Mouse (Mus musculus) splenic B cell, adult 2 months (primary cell): ENCODE results near the gene Gm8764.
"Not testable (repeated sequence)": the region's sequence is repeated elsewhere in the genome, so short reads cannot be mapped to it uniquely, and the experiment has no call there.

Experiments used
- DNase-seq: peaks from one replicate; pipeline ENCODE4 v3.0.0-alpha.2; 2011; ENCODE audit warnings: low read depth, low spot score
- H3K27me3 ChIP-seq: 2 replicates; pipeline ENCODE4 v1.6.1; 2012; ENCODE audit warnings: mild to moderate bottlenecking, low read length, moderate library complexity, mixed read lengths; ENCODE audit not compliant: control insufficient read depth, poor library complexity, insufficient read depth, severe bottlenecking
- H3K36me3 ChIP-seq: 2 replicates; pipeline ENCODE4 v1.6.1; 2012; ENCODE audit warnings: mild to moderate bottlenecking, low read length, moderate library complexity, mixed read lengths; ENCODE audit not compliant: control insufficient read depth, poor library complexity, insufficient read depth, severe bottlenecking

Gm8764 gene

GRCm38 (mm10) chr10:104159706-104160105 is at the start of gene Gm8764:
Gene Gm8764 (plus strand): TSS chr10:104160006.
- H3K27me3 ChIP-seq, DNase-seq: not testable (repeated sequence)

GRCm38 (mm10) chr10:104110044-104110443 is 49.8 kb upstream of the Gm8764 start:
- Histone ChIP-seq H3K36me3 (no peaks in the 10 kb centered on the region), H3K27me3 (no peaks in the 10 kb centered on the region)
- no peak for DNase-seq

More at GRCm38 (mm10) chr10:104159706-104160105, at the start of gene Gm8764:
- H3K36me3 ChIP-seq: not testable (repeated sequence)

- DNase-seq: no peak
- Histone ChIP-seq H3K27me3 (no peaks in the 10 kb centered on the region), H3K36me3 (no peaks in the 10 kb centered on the region)
Measured at GRCm38 (mm10) chr10:104118312-104118711, 41.5 kb upstream of the Gm8764 start.

- H3K27me3 ChIP-seq, DNase-seq, H3K36me3 ChIP-seq: not testable (repeated sequence)
Measured at GRCm38 (mm10) chr10:104142687-104143086, 17.1 kb upstream of the Gm8764 start, which contains the start of gene Gm21293. Gene Gm21293 (plus strand): TSS chr10:104142987.

GRCm38 (mm10) chr10:104151197-104151596 is 8.6 kb upstream of the Gm8764 start, which contains the start of gene Gm6763:
Gene Gm6763 (plus strand): TSS chr10:104151497.
- not testable (repeated sequence) for H3K27me3 ChIP-seq, H3K36me3 ChIP-seq, DNase-seq

GRCm38 (mm10) chr10:104168215-104168614 is 8.4 kb downstream of the Gm8764 start, which contains the start of gene Gm21304:
Gene Gm21304 (plus strand): TSS chr10:104168515.
- H3K36me3 ChIP-seq, H3K27me3 ChIP-seq, DNase-seq: not testable (repeated sequence)

- not testable (repeated sequence) for H3K27me3 ChIP-seq, H3K36me3 ChIP-seq, DNase-seq
Measured at GRCm38 (mm10) chr10:104176724-104177123, 16.9 kb downstream of the Gm8764 start, which contains the start of gene Gm21312. Gene Gm21312 (plus strand): TSS chr10:104177024.

GRCm38 (mm10) chr10:104185233-104185632 is 25.4 kb downstream of the Gm8764 start, which contains the start of gene Gm20765:
Gene Gm20765 (plus strand): TSS chr10:104185533.
- not testable (repeated sequence) for H3K27me3 ChIP-seq, DNase-seq, H3K36me3 ChIP-seq

- H3K27me3 ChIP-seq, H3K36me3 ChIP-seq, DNase-seq: not testable (repeated sequence)
Measured at GRCm38 (mm10) chr10:104193742-104194141, 33.9 kb downstream of the Gm8764 start, which contains the start of gene Gm4340. Gene Gm4340 (plus strand): TSS chr10:104194042.

- no peak for DNase-seq
- Histone ChIP-seq H3K27me3 (no peaks in the 10 kb centered on the region), H3K36me3 (no peaks in the 10 kb centered on the region)
Measured at GRCm38 (mm10) chr10:104209655-104210054, 49.8 kb downstream of the Gm8764 start.

- H3K36me3 ChIP-seq: no peaks in the 10 kb centered on the region
- no peaks in the 10 kb centered on the region for H3K27me3 ChIP-seq
- DNase-seq: no peak
Measured at GRCm38 (mm10) chr10:104210268-104210990, 50.6 kb downstream of the Gm8764 start.
